Mouse (Mus musculus): ENCODE results near the gene Slc12a1.

GRCm38 (mm10) chr2:125162012-125162470 is 9.7 kb downstream of the Slc12a1 start:
- no peak for TF ChIP-seq ETS1 (conservative IDR thresholded peaks at IDR 0.05; ENCODE audit: low read depth, low read length)
- no peak for TF ChIP-seq MEF2A (IDR thresholded peaks at IDR 0.05; ENCODE audit: borderline replicate concordance, low read depth, low read length)
- TF ChIP-seq CTCF (conservative IDR thresholded peaks at IDR 0.05 in 1 of 2, IDR thresholded peaks at IDR 0.05 in 1 of 2; ENCODE audit: low read depth in 2 of 2, low read length in 2 of 2) = no peak
- TF ChIP-seq HCFC1 (IDR thresholded peaks at IDR 0.05; ENCODE audit: low read depth, low read length) = no peak
- TF ChIP-seq EP300 (IDR thresholded peaks at IDR 0.05; ENCODE audit: low read length) = no peak
- no peak for TF ChIP-seq CHD1 (IDR thresholded peaks at IDR 0.05; ENCODE audit: low read depth, low read length)
- no peak for TF ChIP-seq POLR2A (IDR thresholded peaks at IDR 0.05; ENCODE audit: low read depth, low read length)
- TF ChIP-seq POLR2AphosphoS2 (IDR thresholded peaks at IDR 0.05; ENCODE audit: low read depth, low read length) = no peak
- TF ChIP-seq CHD2 (IDR thresholded peaks at IDR 0.05; ENCODE audit: low read length) = no peak
- TF ChIP-seq SIN3A (IDR thresholded peaks at IDR 0.05; ENCODE audit: low read length) = no peak
- TF ChIP-seq BHLHE40 (IDR thresholded peaks at IDR 0.05; ENCODE audit: low read depth, low read length) = no peak
- TF ChIP-seq MAFK (IDR thresholded peaks at IDR 0.05; ENCODE audit: insufficient replicate concordance, low read length) = no peak
- TF ChIP-seq MAZ (IDR thresholded peaks at IDR 0.05; ENCODE audit: low read depth, low read length) = no peak

Data from CH12.LX (cell line).